Mouse (Mus musculus) small intestine, adult 2 months (tissue): ENCODE results near the gene Relch.

Source experiments
- CTCF ChIP-seq: fragments of 200-500 bp; IDR thresholded peaks from 2 replicates; pipeline ENCODE4 v1.5.1; 2012; ENCODE audit warnings: low read depth, mild to moderate bottlenecking, control low read depth, inconsistent platforms, low read length, moderate library complexity, mixed read lengths; ENCODE audit not compliant: insufficient replicate concordance, insufficient read length; ENCODE audit errors: extremely low read depth
- POLR2A ChIP-seq: fragments of 200-500 bp; IDR thresholded peaks from 2 replicates; pipeline ENCODE4 v1.6.1; 2012; ENCODE audit warnings: low read depth, mild to moderate bottlenecking, control low read depth, inconsistent platforms, low read length, moderate library complexity

- no peak for TF ChIP-seq POLR2A
- no peak for TF ChIP-seq CTCF
These were observed 112.8 kb downstream of the Relch start for GRCm38 (mm10) chr1:105776426-105776825.
